Mouse (Mus musculus) E14TG2a.4 (cell line): ENCODE results near the gene Car11.

ENCODE experiments used
- CTCF ChIP-seq: conservative IDR thresholded peaks from 2 replicates; pipeline ENCODE4 v1.5.1; 2014; ENCODE audit warnings: low read length
- NANOG ChIP-seq: IDR thresholded peaks from 2 replicates; pipeline ENCODE4 v1.6.1; 2014; ENCODE audit warnings: borderline replicate concordance, low read length, mixed read lengths
- POU5F1 ChIP-seq: IDR thresholded peaks from 2 replicates; pipeline ENCODE4 v1.6.1; 2014; ENCODE audit warnings: low read length, borderline replicate concordance

DNA sequence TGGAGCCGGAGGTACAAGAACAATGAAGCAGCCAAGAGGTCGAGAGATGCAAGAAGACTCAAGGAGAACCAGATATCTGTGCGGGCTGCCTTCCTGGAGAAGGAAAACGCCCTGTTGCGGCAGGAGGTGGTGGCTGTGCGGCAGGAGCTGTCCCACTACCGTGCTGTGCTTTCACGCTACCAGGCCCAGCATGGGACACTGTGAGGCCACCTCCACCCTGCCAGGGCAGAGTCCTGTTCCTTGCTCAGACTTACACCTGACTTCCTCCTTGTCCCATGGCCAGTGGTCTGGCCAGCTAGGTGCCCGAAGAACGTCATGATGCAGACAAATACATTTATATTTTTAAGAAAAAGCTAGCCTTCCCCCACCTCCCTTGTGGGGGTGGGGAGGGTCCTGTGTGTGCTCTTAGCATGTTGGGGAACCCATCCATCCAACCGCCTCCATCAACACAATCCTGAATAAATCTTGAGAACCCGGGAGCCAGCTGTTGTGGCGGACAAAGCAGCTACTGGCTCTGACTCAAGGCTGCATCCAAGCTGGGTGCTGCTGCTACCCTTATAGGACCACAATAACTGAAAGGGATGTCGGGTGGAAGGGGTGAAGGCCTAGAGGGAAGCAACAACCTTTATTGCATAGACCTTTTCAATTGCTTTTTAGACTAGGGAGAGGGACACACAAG is 10.2 kb downstream of the Car11 start:
- TF ChIP-seq CTCF, result no peak
- no peak for TF ChIP-seq POU5F1
- no peak for TF ChIP-seq NANOG
